Mouse (Mus musculus) left cerebral cortex, adult 18-20 months (tissue): ENCODE data around the gene Vmn2r9. TPM values are rescaled to one million over a fixed set of nuclear protein-coding genes. Genes with fewer than 3 reads are reported as not detected.
"Not testable (repeated sequence)": the region's sequence is repeated elsewhere in the genome, so short reads cannot be mapped to it uniquely, and the experiment has no call there.

Experiments
- DNase-seq, 2 experiments: peaks; one replicate each; pipeline ENCODE4 v3.0.0; 2021 to 2022; ENCODE audit warnings: low spot score in 2 of 2, mixed read lengths in 1 of 2
- long read RNA-seq, 2 experiments: library from polyadenylated mRNA; stranded (forward); transcript quantifications; one replicate each; pipeline ENCODE4 v2.0.0; 2021
- total RNA-seq, 2 experiments: library from RNA; stranded (reverse); gene quantifications; 2 replicates each; pipeline ENCODE4 v1.2.3; 2021

The Vmn2r9 gene
- not detected for total RNA-seq
- long read RNA-seq, experiment 1 = 0 reads
- long read RNA-seq, experiment 2 = 0 reads

DNA sequence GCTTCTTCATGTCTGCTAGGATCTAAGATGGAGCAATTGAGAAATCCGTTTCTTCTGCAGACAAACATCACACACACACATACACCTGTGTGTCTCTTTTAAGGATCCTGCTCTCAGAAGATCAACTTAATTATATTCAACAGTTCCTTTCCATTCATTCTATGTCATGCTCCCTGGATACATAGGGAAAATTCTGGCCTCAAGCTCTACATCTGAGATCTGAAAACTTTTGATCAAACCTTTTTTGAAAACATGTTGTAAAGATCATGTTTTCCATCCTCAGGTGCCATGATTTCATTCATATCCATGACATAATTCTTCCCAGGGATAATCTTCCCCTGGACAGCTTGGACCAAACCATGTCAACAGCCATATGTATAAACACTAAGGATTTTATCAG, at the start of gene Vmn2r9:
Gene Vmn2r9 (minus strand): TSS at position 101 of the 400 bp plus-strand sequence.
- DNase-seq = not testable (repeated sequence)

DNA sequence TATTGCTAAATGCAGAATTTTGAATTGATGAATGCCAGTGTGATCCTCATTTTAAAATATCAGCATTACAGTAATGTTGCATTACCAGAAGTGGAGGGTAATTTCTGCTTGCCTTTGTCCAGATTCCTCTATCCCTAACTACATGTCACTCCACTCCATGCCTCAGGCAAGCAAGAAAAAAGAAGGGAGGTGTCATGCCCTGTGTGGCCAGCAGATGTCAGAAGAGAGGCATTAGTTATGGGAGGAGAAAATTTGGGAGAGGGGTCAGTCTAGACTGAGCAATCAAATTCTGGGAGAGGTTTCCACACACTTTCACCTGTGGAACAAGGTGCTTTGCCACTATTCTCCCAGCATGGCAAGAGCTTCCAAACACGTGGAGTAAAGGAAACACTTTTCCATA, 14.3 kb upstream of the Vmn2r9 start:
- not testable (repeated sequence) for DNase-seq

DNA sequence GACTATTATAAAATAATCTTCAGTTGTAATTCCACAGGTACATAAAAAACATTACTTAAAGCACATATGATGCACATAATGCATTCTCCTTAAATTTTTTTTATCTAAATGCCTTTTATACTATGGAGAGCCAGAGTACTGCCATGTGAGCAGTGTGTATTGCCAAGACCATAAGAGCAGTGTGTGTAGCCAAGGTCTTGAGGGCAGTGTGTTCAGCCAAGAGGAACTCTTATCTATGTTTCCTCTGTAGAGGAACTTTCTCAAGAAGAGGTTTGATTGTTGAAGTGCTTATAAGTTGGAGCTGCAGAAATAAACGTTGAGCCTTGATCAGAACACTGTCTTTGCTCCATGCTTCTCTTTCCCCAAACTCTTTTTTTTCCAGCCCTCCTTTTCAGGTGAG, 2.9 kb downstream of the Vmn2r9 start:
- no peak for DNase-seq

DNA sequence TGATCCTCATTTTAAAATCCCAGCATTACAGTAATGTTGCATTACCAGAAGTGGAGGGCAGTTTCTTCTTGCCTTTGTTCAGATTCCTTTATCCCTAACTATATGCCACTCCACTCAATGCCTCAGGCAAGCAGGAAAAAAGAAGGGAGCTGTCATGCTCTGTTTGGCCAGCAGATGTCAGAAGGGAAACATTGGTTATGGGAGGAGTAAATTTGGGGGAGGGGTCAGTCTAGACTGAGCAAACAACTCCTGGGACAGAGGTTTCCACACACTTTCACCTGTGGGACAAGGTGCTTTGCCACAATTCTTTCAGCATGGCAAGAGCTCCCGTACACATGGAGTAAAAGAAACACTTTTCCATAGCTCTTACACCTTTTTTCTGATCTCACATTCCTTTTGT, 16.2 kb downstream of the Vmn2r9 start:
- DNase-seq = no peak

DNA sequence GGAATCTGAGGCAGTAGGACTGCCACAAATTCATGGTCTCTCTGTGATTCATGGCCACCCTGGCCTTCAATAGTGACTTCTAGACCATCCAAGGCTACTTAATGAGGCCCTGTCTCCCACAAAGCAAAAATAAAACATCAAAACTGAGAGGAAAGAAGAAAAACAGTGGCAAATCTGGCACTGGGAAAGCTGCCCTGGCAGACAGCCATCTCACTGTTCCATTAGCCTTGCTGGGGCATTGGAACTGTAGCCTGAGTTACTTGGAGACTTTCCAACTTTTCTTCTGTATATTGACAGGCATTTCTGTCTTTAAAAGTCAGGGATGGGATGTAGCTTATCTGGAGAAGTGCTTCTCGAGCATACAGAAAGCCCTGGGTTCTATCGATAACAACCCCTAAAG, 29.1 kb downstream of the Vmn2r9 start:
- no peak for DNase-seq

DNA sequence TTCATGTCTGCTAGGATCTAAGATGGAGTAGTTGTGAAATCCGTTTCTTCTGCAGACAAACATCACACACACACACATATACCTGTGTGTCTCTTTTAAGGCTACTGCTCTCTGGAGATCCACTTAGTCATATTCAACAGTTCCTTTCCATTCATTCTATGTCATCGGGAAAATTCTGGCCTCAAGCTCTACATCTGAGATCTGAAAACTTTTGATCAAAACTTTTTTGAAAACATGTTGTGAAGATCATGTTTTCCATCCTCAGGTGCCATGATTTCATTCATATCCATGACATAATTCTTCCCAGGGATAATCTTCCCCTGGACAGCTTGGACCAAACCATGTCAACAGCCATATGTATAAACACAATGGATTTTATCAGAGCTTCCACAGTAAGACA, 43.7 kb downstream of the Vmn2r9 start, which contains the start of gene Vmn2r8:
Gene Vmn2r8 (minus strand): TSS at position 101 of the 400 bp plus-strand sequence.
- not testable (repeated sequence) for DNase-seq

DNA sequence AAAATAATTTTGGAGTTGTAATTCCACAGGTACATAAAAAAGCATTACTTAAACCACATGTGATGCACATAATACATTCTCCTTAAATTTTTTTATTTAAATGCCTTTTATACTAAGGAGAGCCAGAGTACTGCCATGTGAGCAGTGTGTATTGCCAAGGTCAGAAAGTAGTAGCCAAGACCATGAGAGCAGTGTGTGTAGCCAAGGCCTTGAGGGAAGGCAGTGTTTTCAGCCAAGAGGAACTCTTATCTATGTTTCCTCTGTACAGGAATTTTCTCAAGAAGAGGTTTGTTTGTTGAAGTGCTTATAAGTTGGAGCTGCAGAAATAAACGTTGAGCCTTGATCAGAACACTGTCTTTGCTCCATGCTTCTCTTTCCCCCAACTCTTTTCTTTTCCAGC, 48.8 kb downstream of the Vmn2r9 start:
- no peak for DNase-seq

DNA sequence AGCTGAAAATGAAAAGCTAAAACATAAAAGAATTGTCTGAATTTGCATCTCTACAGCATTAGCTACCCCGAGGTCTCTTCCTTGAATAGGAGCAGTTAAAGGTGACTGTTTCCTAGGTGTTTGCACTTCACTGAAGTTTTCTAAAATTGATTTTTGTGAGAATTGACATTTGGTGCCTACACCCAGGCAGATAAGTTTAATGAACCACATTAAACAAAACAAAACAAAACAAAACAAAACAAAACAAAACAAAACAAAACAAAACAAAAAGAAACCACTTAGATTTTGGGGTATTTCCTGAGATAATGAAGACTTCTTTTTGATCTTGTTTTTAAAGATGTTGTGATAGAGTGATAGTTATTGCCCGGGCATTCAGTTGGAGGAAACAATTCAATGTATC, 57.1 kb downstream of the Vmn2r9 start, which contains the start of gene Tmed11:
Gene Tmed11 (minus strand): TSS at position 101 of the 400 bp plus-strand sequence.
- not testable (repeated sequence) for DNase-seq

DNA sequence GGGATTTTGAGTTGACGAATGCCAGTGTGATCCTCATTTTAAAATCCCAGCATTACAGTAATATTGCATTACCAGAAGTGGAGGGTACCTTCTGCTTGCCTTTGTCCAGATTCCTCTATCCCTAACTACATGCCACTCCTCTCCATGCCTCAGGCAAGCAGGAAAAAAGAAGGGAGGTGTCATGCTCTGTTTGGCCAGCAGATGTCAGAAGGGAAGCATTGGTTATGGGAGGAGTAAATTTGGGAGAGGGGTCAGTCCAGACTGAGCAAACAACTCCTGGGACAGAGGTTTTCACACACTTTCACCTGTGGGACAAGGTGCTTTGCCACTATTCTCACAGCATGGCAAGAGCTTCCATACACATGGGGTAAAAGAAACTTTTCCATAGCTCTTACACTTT, 62.0 kb downstream of the Vmn2r9 start:
- not testable (repeated sequence) for DNase-seq

Other genes starting within 250 kb of the Vmn2r9 start
- gene Gak, start 222.8 kb downstream of the Vmn2r9 start, total RNA-seq = 10 to 100 TPM; 95.7 to 98.5 TPM
- gene Tmem175, start 222.8 kb downstream of the Vmn2r9 start, total RNA-seq = 10 to 100 TPM; 33.7 to 43.5 TPM
- gene Idua, start 192.3 kb downstream of the Vmn2r9 start, total RNA-seq = 10 to 100 TPM; 17.5 to 18.1 TPM
- 10 to 100 TPM; 45.7 to 60.3 TPM for gene Dgkq, start 182.9 kb downstream of the Vmn2r9 start, total RNA-seq
- under 1 TPM; 0.68 to 1.00 TPM for gene Slc26a1, start 177.0 kb downstream of the Vmn2r9 start, total RNA-seq
- 10 to 100 TPM; 16.9 to 28.0 TPM for gene Fgfrl1, start 160.2 kb downstream of the Vmn2r9 start, total RNA-seq
- gene Rnf212, start 77.6 kb downstream of the Vmn2r9 start, total RNA-seq = not detected
- not detected for gene Tmed11, start 57.2 kb downstream of the Vmn2r9 start, total RNA-seq
- not detected for gene Vmn2r8, start 43.8 kb downstream of the Vmn2r9 start, total RNA-seq
- gene Vmn2r10, start 153.9 kb upstream of the Vmn2r9 start, total RNA-seq = not detected
- not detected for gene Vmn2r11, start 207.0 kb upstream of the Vmn2r9 start, total RNA-seq
- gene Vmn2r12, start 245.3 kb upstream of the Vmn2r9 start, total RNA-seq = not detected